Mouse (Mus musculus): Measurements from ENCODE around the gene Sema4g.

- TF ChIP-seq CTCF (IDR thresholded peaks at IDR 0.05; ENCODE audit: low read depth) (no peak), EP300 (IDR thresholded peaks at IDR 0.05; ENCODE audit: low read depth) (no peak)
These were observed 35.9 kb downstream of the Sema4g start for GRCm38 (mm10) chr19:45024775-45025174.

All from heart, postnatal 0 days (tissue).